Mouse (Mus musculus): ENCODE data around the gene Atpaf1. TPM values are rescaled to one million over a fixed set of nuclear protein-coding genes. Genes with fewer than 3 reads are reported as not detected.

The Atpaf1 gene
- polyA plus RNA-seq, 1 experiment from 2014 or later: 48.1 TPM

DNA sequence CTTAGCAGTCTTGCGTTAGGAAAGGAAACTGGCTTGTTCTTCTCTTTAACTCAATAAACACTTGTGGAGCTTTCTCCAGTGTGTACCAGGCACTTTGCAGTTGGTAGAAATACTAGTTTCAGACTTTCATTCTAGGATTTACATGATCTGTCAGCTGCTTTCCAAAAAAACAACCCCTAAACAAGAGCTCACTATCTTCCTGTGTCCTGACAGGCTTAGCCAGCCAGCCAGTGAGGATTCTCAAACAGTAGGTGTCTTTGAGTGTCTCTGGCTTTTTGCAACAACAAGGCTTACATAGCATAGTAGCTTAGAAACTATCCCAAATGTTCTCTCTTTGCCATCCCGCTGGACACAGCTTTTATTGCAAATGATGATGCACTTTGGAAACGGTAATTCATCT, 30.5 kb upstream of the Atpaf1 start:
- H3K27ac ChIP-seq (ENCODE audit: low read length): no peak overlapping the region
- H3K4me2 ChIP-seq (replicated peaks; ENCODE audit: low read depth, low read length): no peak overlapping the region
- H3K36me3 ChIP-seq (ENCODE audit: control insufficient read depth, insufficient read depth, low read length): peaks cover 13% of the 10 kb centered on the region
- no peak overlapping the region for H3K4me3 ChIP-seq (ENCODE audit: low read depth, low read length)
- ATAC-seq (ENCODE audit: insufficient number of reproducible peaks, insufficient read depth, low FRiP score, low read depth): no peak
- no peaks in the 10 kb centered on the region for H3K27me3 ChIP-seq (ENCODE audit: control insufficient read depth, insufficient read depth, low read length)
- H3K4me1 ChIP-seq (ENCODE audit: control insufficient read depth, insufficient read depth, low read length): no peaks in the 10 kb centered on the region
- H3K9me3 ChIP-seq (ENCODE audit: control insufficient read depth, low read depth, low read length): no peaks in the 10 kb centered on the region
- 94% methylated on average over 3 of the region's 3 CpGs for WGBS
- H3K9ac ChIP-seq (replicated peaks; ENCODE audit: low read depth, low read length): no peak overlapping the region

DNA sequence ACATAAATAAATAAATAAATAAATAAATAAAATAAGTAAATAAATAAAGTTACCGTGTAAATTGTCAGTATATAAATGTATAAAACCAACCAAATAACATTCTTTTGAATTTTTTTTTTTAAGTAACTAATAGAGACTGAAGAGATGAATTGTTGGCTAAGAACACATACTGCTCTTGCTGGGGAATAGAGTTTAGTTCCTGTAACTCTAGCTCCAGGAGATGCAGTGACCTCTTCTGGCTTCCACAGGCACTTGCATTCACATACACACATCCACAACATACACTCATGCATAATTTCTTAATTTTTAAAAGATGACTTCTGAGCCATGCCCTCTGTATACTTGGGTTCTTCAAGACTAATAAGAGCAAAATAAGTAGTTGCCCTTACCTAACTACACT, 29.8 kb upstream of the Atpaf1 start:
- ATAC-seq (ENCODE audit: insufficient number of reproducible peaks, insufficient read depth, low FRiP score, low read depth): no peak
- 98% methylated on average over 1 of the region's 1 CpGs for WGBS
- Histone ChIP-seq H3K9ac (replicated peaks; ENCODE audit: low read depth, low read length) (no peak overlapping the region), H3K4me2 (replicated peaks; ENCODE audit: low read depth, low read length) (no peak overlapping the region), H3K36me3 (ENCODE audit: control insufficient read depth, insufficient read depth, low read length) (peaks cover 13% of the 10 kb centered on the region), H3K4me3 (ENCODE audit: low read depth, low read length) (no peak overlapping the region), H3K9me3 (ENCODE audit: control insufficient read depth, low read depth, low read length) (no peaks in the 10 kb centered on the region), H3K27ac (ENCODE audit: low read length) (no peak overlapping the region), H3K27me3 (ENCODE audit: control insufficient read depth, insufficient read depth, low read length) (no peaks in the 10 kb centered on the region), H3K4me1 (ENCODE audit: control insufficient read depth, insufficient read depth, low read length) (no peaks in the 10 kb centered on the region)

DNA sequence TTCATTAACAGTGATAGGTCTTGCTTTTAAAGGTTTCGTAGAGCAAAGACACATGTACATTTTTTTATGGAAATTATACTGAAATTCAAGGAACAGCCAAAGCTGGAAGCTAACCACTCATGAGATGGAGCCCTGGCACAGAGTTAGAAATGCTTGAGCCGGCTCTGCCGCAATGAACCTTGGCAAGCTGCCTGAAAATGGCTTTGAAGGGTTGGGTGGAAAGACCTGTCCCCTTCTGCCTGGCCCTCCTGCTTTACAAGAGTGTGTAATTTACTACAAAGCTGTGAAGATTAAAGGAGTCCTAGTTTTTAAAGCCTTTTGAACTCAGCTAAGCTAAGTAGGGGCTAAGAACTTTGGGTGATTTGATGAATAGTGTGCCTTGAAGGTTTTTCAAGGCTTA, 23.4 kb upstream of the Atpaf1 start:
- ATAC-seq (ENCODE audit: insufficient number of reproducible peaks, insufficient read depth, low FRiP score, low read depth): no peak
- 68% methylated on average over 3 of the region's 3 CpGs for WGBS
- Histone ChIP-seq H3K9me3 (ENCODE audit: control insufficient read depth, low read depth, low read length) (no peaks in the 10 kb centered on the region), H3K4me2 (replicated peaks; ENCODE audit: low read depth, low read length) (no peak overlapping the region), H3K4me3 (ENCODE audit: low read depth, low read length) (no peak overlapping the region), H3K9ac (replicated peaks; ENCODE audit: low read depth, low read length) (no peak overlapping the region), H3K27ac (ENCODE audit: low read length) (no peak overlapping the region), H3K27me3 (ENCODE audit: control insufficient read depth, insufficient read depth, low read length) (no peaks in the 10 kb centered on the region), H3K36me3 (ENCODE audit: control insufficient read depth, insufficient read depth, low read length) (peaks cover 23% of the 10 kb centered on the region), H3K4me1 (ENCODE audit: control insufficient read depth, insufficient read depth, low read length) (no peaks in the 10 kb centered on the region)

DNA sequence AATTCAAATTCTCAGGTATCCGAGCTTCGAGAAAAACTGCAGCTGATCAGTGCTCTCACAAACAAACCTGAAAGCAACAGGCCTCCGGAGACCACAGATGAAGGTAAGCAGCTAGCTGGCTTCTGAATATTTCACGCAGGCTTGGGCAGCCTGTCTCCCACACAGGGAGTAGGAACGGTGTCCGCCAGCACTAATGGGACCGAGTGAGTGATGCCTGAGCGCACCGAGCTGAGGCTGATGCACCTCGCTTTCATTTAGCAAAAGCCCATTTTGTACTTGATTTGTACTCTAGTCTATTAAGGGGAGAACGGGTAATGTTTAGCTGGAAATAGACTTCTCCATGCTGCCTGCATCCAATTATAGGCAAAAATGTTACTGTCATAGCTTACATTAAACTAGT, 20.0 kb upstream of the Atpaf1 start:
- Histone ChIP-seq H3K4me3 (ENCODE audit: low read depth, low read length) (no peak overlapping the region), H3K4me2 (replicated peaks; ENCODE audit: low read depth, low read length) (no peak overlapping the region), H3K27me3 (ENCODE audit: control insufficient read depth, insufficient read depth, low read length) (no peaks in the 10 kb centered on the region), H3K9ac (replicated peaks; ENCODE audit: low read depth, low read length) (no peak overlapping the region), H3K36me3 (ENCODE audit: control insufficient read depth, insufficient read depth, low read length) (peaks cover 28% of the 10 kb centered on the region), H3K9me3 (ENCODE audit: control insufficient read depth, low read depth, low read length) (no peaks in the 10 kb centered on the region), H3K27ac (ENCODE audit: low read length) (no peak overlapping the region), H3K4me1 (ENCODE audit: control insufficient read depth, insufficient read depth, low read length) (0 out of 2 replicates have a peak, but pooled peaks cover 5% of the 10 kb centered on the region)
- no peak for ATAC-seq (ENCODE audit: insufficient number of reproducible peaks, insufficient read depth, low FRiP score, low read depth)
- WGBS: 94% methylated on average over 11 of the region's 11 CpGs

DNA sequence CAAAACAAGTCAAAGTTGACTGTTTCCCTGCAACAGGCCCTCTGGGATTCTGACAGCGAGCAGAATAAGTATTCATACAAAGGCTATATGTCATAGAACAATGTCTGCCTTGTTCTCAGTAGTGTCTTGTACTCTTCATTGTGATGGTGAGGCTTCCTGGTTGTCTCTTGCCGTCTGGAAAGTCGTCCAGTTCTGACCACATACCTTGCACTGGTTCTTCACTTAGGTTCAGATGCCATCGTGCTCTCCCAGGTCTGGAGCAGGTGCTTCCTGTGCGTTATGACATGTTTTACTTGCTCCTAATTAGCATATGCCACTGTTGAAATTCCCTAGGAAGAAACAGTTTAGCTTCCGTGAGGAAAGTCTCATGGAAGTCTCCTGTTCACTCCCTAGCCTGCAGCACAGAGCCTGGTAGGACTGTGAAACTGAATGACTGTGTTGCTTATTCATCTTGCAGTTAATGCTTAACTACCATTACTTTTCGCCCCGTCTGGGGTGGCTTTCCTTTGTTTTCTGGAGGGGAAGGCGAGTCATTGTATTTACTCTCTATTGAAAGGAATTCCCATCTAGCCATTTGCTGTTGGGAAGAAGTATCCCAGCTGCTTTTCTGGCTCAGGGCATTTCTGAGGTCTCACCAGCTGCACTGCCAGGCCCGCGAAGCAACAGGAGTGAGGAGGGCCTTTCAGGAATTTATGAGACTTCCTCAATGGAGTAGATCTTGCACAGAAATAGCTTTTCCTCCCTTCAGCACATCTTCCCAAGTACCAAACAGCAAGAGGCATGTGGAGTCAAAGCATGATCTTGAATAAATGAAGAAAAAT, 16.8 kb upstream of the Atpaf1 start:
- Histone ChIP-seq H3K4me1 (ENCODE audit: control insufficient read depth, insufficient read depth, low read length) (0 out of 2 replicates have a peak, but pooled peaks cover 5% of the 10 kb centered on the region), H3K36me3 (ENCODE audit: control insufficient read depth, insufficient read depth, low read length) (peaks cover 16% of the 10 kb centered on the region), H3K27me3 (ENCODE audit: control insufficient read depth, insufficient read depth, low read length) (no peaks in the 10 kb centered on the region), H3K4me2 (replicated peaks; ENCODE audit: low read depth, low read length) (peak overlapping the region; percentile 10; the same call in 1 of the 2 replicates), H3K27ac (ENCODE audit: low read length) (peak overlapping the region; percentile 80), H3K9ac (replicated peaks; ENCODE audit: low read depth, low read length) (no peak overlapping the region), H3K4me3 (ENCODE audit: low read depth, low read length) (no peak overlapping the region), H3K9me3 (ENCODE audit: control insufficient read depth, low read depth, low read length) (no peaks in the 10 kb centered on the region)
- WGBS: 63% methylated on average over 11 of the region's 11 CpGs
- ATAC-seq (ENCODE audit: insufficient number of reproducible peaks, insufficient read depth, low FRiP score, low read depth): peak; percentile 86

DNA sequence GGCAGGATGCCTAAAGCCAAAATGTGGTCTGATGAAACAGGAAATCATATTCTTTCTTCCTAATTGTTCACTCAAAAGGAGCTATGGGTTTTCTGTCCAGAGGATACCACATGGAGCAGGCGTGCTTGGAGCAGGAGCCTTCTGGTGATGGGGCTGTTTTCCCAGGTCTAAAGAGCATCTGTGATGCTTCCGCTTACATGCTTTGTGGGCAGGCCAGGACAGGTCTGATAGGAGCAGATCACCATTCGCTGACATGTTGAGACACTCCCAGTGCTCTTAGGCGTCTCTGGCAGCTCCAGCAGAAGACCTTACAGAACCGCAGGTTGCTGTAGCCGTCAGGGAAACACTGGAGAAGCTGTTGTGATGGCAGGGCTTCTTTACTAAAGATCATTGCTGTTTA, 9.6 kb upstream of the Atpaf1 start:
- Histone ChIP-seq H3K4me2 (replicated peaks; ENCODE audit: low read depth, low read length) (no peak overlapping the region), H3K27me3 (ENCODE audit: control insufficient read depth, insufficient read depth, low read length) (no peaks in the 10 kb centered on the region), H3K9ac (replicated peaks; ENCODE audit: low read depth, low read length) (no peak overlapping the region), H3K4me3 (ENCODE audit: low read depth, low read length) (no peak overlapping the region), H3K9me3 (ENCODE audit: control insufficient read depth, low read depth, low read length) (no peaks in the 10 kb centered on the region), H3K4me1 (ENCODE audit: control insufficient read depth, insufficient read depth, low read length) (no peaks in the 10 kb centered on the region), H3K36me3 (ENCODE audit: control insufficient read depth, insufficient read depth, low read length) (peaks cover 8% of the 10 kb centered on the region; the same call in 1 of the 2 replicates), H3K27ac (ENCODE audit: low read length) (no peak overlapping the region)
- WGBS: 78% methylated on average over 6 of the region's 6 CpGs
- no peak for ATAC-seq (ENCODE audit: insufficient number of reproducible peaks, insufficient read depth, low FRiP score, low read depth)

DNA sequence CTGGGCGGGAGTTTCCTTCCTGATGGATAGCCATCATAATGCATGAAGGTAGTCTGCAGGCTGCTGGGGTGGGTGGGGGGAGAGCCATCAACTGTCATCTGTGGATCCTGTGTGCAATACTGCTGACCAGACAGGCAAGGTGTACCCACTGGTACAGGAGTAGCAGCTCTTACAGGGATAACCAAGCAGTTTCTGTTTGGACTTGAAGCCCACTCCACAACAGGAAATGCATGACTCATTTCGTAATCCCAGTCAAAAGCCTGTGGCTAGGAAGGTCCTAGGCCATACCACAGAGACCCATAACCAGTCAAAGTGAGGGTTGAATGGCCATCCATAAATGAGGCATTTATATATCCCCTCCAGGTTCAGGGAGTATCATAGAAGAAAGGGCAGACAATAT, 7.0 kb upstream of the Atpaf1 start:
- no peaks in the 10 kb centered on the region for H3K9me3 ChIP-seq (ENCODE audit: control insufficient read depth, low read depth, low read length)
- no peak for ATAC-seq (ENCODE audit: insufficient number of reproducible peaks, insufficient read depth, low FRiP score, low read depth)

DNA sequence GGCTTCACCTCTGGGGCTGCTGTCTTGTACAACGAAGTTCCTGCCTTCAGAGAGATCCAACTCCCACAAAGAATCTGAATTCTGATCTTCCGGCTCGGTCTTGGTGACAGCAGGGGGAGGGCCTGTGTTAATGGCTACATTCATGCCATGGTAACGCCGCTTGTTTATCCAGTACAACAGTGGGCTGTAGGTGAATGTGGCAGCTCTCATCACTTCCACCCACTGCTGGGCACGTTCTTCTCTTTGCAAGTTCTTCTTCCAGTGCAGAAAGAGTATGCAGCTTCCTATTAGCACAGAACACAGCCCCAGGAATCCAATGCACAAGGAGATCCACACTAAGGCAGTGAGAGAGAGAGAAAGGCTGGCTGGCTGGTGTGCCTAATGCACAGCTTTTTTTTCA, 4.3 kb upstream of the Atpaf1 start:
- no peak overlapping the region for H3K27ac ChIP-seq (ENCODE audit: low read length)
- H3K4me1 ChIP-seq (ENCODE audit: control insufficient read depth, insufficient read depth, low read length): 0 out of 2 replicates have a peak, but pooled peaks cover 3% of the 10 kb centered on the region
- WGBS: 41% methylated on average over 6 of the region's 6 CpGs

More for the DNA sequence above, 7.0 kb upstream of the Atpaf1 start:
- Histone ChIP-seq H3K4me2 (replicated peaks; ENCODE audit: low read depth, low read length) (no peak overlapping the region), H3K4me1 (ENCODE audit: control insufficient read depth, insufficient read depth, low read length) (no peaks in the 10 kb centered on the region), H3K9ac (replicated peaks; ENCODE audit: low read depth, low read length) (no peak overlapping the region), H3K4me3 (ENCODE audit: low read depth, low read length) (no peak overlapping the region), H3K27ac (ENCODE audit: low read length) (no peak overlapping the region), H3K36me3 (ENCODE audit: control insufficient read depth, insufficient read depth, low read length) (peaks cover 8% of the 10 kb centered on the region; the same call in 1 of the 2 replicates), H3K27me3 (ENCODE audit: control insufficient read depth, insufficient read depth, low read length) (no peaks in the 10 kb centered on the region)
- WGBS: 92% methylated on average over 2 of the region's 2 CpGs

More for the DNA sequence above, 4.3 kb upstream of the Atpaf1 start:
- Histone ChIP-seq H3K27me3 (ENCODE audit: control insufficient read depth, insufficient read depth, low read length) (no peaks in the 10 kb centered on the region), H3K4me3 (ENCODE audit: low read depth, low read length) (no peak overlapping the region), H3K36me3 (ENCODE audit: control insufficient read depth, insufficient read depth, low read length) (peaks cover 4% of the 10 kb centered on the region; the same call in 1 of the 2 replicates), H3K9ac (replicated peaks; ENCODE audit: low read depth, low read length) (no peak overlapping the region), H3K9me3 (ENCODE audit: control insufficient read depth, low read depth, low read length) (no peaks in the 10 kb centered on the region), H3K4me2 (replicated peaks; ENCODE audit: low read depth, low read length) (no peak overlapping the region)
- ATAC-seq (ENCODE audit: insufficient number of reproducible peaks, insufficient read depth, low FRiP score, low read depth): no peak
